Mouse (Mus musculus) thymus, adult 2 months (tissue): ENCODE measurements at regions not wholly inside any gene's neighbourhood (a gene's known extent, or its start where the extent isn't known, plus 50 kb on each side); places are given as distances from the start of the nearest gene placed in this dataset.
"Not testable (repeated sequence)": the region's sequence is repeated elsewhere in the genome, so short reads cannot be mapped to it uniquely, and the experiment has no call there.

Experiments
- DNase-seq: peaks from one replicate; pipeline ENCODE4 v3.0.0; 2021
- H3K27ac ChIP-seq: fragments of 200-500 bp; 2 replicates; pipeline ENCODE4 v1.5.1; 2012; ENCODE audit warnings: low read length, control low read depth; ENCODE audit not compliant: control insufficient read depth, insufficient read depth
- H3K27me3 ChIP-seq: fragments of 200-500 bp; 2 replicates; pipeline ENCODE4 v1.6.1; 2012; ENCODE audit warnings: mild to moderate bottlenecking, low read length, moderate library complexity, mixed read lengths; ENCODE audit not compliant: control insufficient read depth, insufficient read depth
- H3K36me3 ChIP-seq: fragments of 200-500 bp; 2 replicates; pipeline ENCODE4 v1.6.1; 2012; ENCODE audit warnings: mild to moderate bottlenecking, low read length, moderate library complexity; ENCODE audit not compliant: control insufficient read depth, insufficient read depth
- H3K4me1 ChIP-seq: fragments of 200-500 bp; replicated peaks from 2 replicates; pipeline ENCODE4 v1.6.1; 2012; ENCODE audit warnings: low read length; ENCODE audit not compliant: control insufficient read depth, insufficient read depth
- H3K4me3 ChIP-seq: fragments of 200-500 bp; 2 replicates; pipeline ENCODE4 v1.5.1; 2012; ENCODE audit warnings: mild to moderate bottlenecking, low read length, control low read depth, moderate library complexity; ENCODE audit not compliant: control insufficient read depth, insufficient read depth
- CTCF ChIP-seq: fragments of 200-500 bp; IDR thresholded peaks from 2 replicates; pipeline ENCODE4 v1.5.1; 2012; ENCODE audit warnings: mild to moderate bottlenecking, control low read depth, low read length, moderate library complexity, borderline replicate concordance; ENCODE audit not compliant: control insufficient read depth, poor library complexity, insufficient read depth; ENCODE audit errors: extremely low read depth
- POLR2A ChIP-seq: fragments of 200-500 bp; IDR thresholded peaks from 2 replicates; pipeline ENCODE4 v1.6.1; 2012; ENCODE audit warnings: mild to moderate bottlenecking, low read length, control low read depth, moderate library complexity; ENCODE audit not compliant: control insufficient read depth, poor library complexity, insufficient read depth; ENCODE audit errors: extremely low read depth
- WGBS: fragments of 180-500 bp; shearing (Covaris S2); methylation state at CpG from one replicate; pipeline ENCODE4 v1.1.7; 2018; 5-methylcytosine and 5-hydroxymethylcytosine counted together

DNA sequence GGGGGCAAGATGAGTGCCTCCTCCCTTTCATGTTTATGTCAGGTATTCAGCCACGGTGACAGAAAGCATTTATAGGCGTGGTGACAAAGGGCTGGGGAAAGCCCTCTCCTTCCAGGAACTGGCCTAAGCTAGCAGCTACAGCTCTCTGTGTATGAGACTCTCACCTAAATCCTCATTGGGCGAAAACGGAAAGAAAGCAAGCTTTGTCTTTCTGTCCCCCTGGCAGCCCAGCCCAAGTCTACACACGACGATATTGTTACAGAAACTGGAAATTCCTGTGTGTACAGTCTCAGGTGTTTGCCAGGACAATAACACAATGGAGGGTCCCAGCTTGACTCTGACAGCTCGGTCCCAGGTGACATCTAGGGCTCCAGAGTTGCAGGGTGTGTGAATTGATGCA, 60.0 kb downstream of the Dact2 start:
- Histone ChIP-seq H3K36me3 (no peaks in the 10 kb centered on the region), H3K27me3 (no peaks in the 10 kb centered on the region), H3K27ac (no peak overlapping the region), H3K4me3 (no peak overlapping the region), H3K4me1 (no peaks in the 10 kb centered on the region)
- no peak for TF ChIP-seq POLR2A
- TF ChIP-seq CTCF, result no peak
- 78% methylated on average over 7 of the region's 7 CpGs for whole genome bisulfite sequencing
- DNase-seq, result no peak

DNA sequence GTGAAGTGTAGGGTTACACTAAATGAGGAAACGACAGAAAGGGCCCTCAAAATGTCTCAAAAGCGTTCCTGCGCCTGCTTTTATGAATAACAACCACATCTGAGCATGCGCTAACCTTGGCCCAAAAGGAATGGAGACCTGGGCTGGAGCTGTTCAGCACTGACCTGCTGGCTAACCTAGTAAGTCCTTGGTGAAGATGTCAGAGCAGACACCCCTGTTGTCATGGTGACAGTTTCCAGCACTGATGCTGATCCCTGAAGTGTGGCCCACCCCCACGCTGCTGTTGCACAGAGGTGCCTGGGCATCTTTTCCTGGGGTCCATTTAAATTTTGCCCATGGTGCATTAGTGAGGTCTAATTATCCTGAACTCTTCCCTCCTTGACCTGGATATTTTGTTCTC, 62.4 kb downstream of the Dact2 start:
- no peaks in the 10 kb centered on the region for H3K4me1 ChIP-seq
- no peak overlapping the region for H3K4me3 ChIP-seq
- DNase-seq, result no peak
- no peak overlapping the region for H3K27ac ChIP-seq
- TF ChIP-seq POLR2A (no peak), CTCF (no peak)
- WGBS, result 80% methylated on average over 5 of the region's 5 CpGs
- H3K36me3 ChIP-seq, result no peaks in the 10 kb centered on the region
- H3K27me3 ChIP-seq, result no peaks in the 10 kb centered on the region

DNA sequence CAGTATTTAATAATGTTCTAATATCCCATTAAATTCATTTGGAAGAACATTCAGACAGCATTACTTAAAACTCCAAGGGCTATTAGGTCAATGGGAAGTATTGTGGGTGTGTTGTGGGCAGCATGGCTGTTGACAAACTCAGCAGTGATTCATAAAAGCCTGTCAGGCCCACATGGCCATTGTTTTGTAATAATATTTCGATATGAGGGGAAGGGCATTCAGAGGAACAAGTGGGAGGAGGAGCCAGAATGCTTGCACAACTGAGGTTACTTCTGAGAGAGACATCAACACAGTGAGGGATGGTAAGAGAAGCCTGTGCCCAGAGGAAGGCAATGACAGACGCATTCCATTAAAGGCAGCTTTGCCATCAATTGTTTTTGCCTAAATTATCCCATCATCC, 63.8 kb downstream of the Dact2 start:
- Histone ChIP-seq H3K4me3 (no peak overlapping the region), H3K36me3 (no peaks in the 10 kb centered on the region), H3K27ac (no peak overlapping the region), H3K27me3 (no peaks in the 10 kb centered on the region), H3K4me1 (no peaks in the 10 kb centered on the region)
- no peak for DNase-seq
- 68% methylated on average over 2 of the region's 2 CpGs for WGBS
- TF ChIP-seq POLR2A, result no peak
- no peak for TF ChIP-seq CTCF

DNA sequence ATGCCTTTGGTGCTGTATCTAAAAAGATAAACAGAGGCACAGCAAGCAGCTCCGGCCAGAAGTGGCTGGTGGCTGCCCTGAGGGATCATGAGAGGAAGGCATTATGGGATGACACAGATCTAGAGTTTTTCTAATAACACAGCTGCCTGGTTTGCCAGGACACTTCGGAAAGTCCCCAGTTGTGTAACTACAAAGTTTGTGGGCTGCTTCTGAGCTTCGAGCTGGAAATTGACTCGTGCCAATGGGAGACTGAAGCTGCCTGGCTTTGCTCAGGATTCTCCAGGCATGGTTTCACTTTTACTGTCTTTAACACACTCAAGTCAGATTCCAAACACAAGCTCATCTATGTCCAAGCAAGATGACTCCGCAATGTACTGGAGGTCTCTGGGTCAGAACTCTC, 65.2 kb downstream of the Dact2 start:
- no peak for TF ChIP-seq CTCF
- no peak for TF ChIP-seq POLR2A
- Histone ChIP-seq H3K27me3 (no peaks in the 10 kb centered on the region), H3K27ac (no peak overlapping the region), H3K4me1 (no peaks in the 10 kb centered on the region), H3K36me3 (no peaks in the 10 kb centered on the region), H3K4me3 (no peak overlapping the region)
- 77% methylated on average over 5 of the region's 5 CpGs for WGBS
- no peak for DNase-seq

DNA sequence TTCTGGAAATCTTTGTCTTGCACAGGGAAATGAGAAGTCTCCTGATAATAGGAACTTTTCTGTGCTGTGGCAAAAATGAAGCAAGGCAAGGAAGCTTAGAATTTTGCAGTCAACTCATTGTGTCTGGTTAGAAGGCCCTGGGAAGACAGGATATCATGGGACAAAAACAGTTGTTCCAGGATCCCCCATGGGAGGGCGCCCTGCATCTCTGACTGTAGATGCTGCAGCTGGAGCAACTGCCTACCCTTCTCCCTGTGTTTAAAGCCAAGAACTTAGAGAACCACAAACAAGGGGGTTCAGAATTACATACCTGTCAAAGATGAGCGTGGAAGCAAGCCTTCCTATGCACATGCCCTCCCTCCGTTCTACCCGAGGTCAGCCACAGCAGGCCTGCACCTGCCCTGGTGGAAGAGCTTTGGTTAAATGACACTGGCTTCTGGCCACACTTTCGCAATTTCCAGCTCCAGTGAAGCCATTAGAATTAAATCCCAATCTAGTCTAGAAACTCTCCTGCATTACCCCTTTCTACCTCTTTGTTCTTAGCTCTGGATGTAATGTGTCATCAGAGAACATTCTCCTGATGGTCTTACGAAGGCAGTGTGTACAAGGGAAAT, 67.3 kb downstream of the Dact2 start:
- no peaks in the 10 kb centered on the region for H3K27me3 ChIP-seq
- H3K36me3 ChIP-seq, result no peaks in the 10 kb centered on the region
- H3K27ac ChIP-seq, result no peak overlapping the region
- no peaks in the 10 kb centered on the region for H3K4me1 ChIP-seq
- WGBS, result 72% methylated on average over 6 of the region's 6 CpGs
- TF ChIP-seq POLR2A, result no peak
- TF ChIP-seq CTCF, result no peak
- no peak overlapping the region for H3K4me3 ChIP-seq
- peak; percentile 49 for DNase-seq

DNA sequence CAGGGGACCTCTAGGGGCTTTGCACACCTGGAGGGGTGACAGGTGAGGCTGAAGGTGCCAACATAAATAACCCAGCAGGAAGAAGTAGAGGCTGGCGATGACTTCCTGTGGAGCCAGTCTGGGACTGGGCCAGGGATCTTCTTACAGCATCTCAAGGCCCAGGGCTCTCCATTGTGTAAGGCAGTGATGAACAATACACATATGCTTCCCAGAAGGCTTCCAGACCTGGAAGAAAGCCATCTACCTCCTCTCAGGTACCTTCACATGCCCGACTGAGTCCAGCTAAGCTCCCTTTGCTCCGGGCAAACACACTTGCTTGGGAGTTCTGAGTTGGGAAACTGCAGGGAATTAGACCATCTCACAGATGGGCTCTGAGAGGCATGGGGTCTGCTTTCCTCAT, 69.5 kb downstream of the Dact2 start:
- no peaks in the 10 kb centered on the region for H3K4me1 ChIP-seq
- H3K36me3 ChIP-seq, result no peaks in the 10 kb centered on the region
- no peaks in the 10 kb centered on the region for H3K27me3 ChIP-seq
- H3K27ac ChIP-seq, result no peak overlapping the region
- H3K4me3 ChIP-seq, result no peak overlapping the region
- DNase-seq, result no peak
- 83% methylated on average over 3 of the region's 3 CpGs for WGBS
- no peak for TF ChIP-seq CTCF
- TF ChIP-seq POLR2A, result no peak

DNA sequence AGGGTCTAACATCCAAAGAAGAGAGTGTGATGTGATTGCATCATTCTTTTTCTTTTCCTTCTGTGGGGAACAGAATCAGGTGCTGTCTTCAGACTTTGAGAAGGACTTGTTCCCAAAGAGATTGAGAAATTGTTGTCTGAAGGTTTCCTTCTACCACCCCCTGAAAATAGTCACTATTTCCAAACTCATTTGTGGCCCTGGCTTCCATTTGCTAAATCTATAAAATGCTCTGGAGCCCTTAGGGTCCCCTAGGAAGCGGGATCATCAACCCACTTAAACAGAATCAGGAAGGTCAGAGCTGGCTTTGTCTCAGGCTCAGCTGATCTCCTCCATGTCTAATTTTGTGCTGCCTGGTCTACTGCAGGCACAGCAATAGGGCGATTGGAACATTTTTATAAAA, 70.1 kb downstream of the Dact2 start:
- TF ChIP-seq CTCF (no peak), POLR2A (no peak)
- Histone ChIP-seq H3K4me1 (no peaks in the 10 kb centered on the region), H3K27me3 (no peaks in the 10 kb centered on the region), H3K27ac (no peak overlapping the region), H3K36me3 (no peaks in the 10 kb centered on the region), H3K4me3 (no peak overlapping the region)
- 88% methylated on average over 2 of the region's 2 CpGs for WGBS
- DNase-seq, result no peak

DNA sequence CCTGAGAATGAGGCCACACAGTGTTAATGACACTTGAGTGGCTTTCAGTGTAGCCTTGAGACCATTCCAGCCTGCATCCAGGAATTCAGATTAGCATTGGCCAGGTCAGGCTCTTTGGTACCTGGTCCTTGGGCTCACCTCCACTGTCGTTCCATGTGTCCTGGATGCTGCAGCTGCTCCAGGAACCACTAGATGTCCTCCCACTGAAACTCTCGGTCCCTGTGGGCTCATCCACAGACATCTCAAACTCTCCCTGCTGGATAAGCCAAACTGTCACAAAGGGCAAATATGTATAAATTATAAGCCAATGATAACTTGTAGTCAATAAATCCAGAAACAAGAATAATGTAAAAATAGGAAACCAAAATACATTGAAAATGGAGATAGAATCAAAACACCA, 67.7 kb upstream of the Gm7358 start:
- not testable (repeated sequence) for H3K36me3 ChIP-seq, DNase-seq, H3K27ac ChIP-seq, H3K4me1 ChIP-seq, H3K4me3 ChIP-seq, H3K27me3 ChIP-seq
- WGBS, result 46% methylated on average over 2 of the region's 2 CpGs
